Mouse (Mus musculus): Measurements from ENCODE around the gene Lamtor2.

Lamtor2 gene

DNA sequence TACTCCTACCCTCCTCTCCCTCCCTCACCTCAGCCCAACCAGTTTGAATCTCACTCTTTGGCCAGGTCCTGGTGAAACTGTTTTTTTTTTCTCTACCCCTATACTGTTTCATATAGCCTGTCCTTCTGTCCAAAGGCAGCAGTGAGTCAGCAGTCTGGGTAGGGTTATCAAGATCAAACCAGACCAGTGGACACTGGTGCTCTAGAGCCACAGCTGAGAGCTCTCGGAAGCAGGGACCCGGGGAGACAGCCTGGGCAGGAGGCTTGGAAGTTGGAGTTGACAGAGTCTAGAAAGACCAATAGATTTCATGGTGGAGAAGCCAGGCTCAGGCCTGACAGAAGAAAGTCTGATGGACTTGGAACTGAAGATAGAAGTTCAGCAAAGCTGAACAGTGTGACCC, 15.7 kb upstream of the Lamtor2 start:
- no peak for DNase-seq (ENCODE audit: low spot score)

DNA sequence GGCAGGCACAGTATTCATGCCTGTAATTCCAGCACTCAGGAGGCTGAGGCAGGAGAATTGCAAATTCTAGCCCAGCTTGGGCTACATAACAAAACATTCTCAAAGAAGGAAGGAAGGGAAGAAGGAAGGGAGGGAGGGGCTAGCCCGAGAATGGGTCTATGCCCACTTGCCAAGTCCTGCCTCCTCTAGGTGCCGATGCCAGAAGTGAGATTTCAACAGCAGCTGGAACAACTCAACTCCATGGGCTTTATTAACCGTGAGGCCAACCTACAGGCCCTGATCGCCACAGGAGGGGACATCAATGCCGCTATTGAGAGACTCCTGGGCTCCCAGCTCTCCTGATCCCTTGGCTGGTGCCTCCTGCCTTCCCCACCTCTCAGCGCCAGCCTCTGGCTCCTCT, 15.0 kb upstream of the Lamtor2 start:
- DNase-seq (ENCODE audit: low spot score), result no peak

DNA sequence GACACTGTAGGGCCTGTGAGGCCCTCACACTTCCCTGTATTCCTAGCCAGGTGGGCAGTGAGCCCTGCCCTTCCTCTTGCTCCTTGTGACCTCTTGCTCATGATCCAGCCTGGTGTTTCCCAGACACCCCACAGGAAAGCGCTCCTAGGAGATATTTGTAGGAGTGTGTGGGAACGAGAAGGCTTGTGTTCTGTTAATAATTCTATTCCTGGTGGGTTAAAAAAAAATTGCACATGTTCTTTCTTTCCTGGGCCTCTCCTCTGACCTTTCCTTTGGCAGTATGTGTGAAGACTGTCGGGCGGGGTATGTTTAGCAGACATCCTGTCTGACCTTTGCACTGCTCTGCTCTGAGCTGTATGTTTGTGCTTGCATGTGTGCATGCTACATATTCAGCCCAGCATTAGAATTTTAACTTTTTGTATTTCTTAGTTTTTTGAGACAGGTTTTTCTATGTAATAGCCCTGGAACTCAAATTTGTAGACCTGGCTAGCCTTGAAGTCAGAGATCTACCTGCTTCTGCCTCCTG, 13.7 kb upstream of the Lamtor2 start:
- DNase-seq (ENCODE audit: low spot score), result no peak

DNA sequence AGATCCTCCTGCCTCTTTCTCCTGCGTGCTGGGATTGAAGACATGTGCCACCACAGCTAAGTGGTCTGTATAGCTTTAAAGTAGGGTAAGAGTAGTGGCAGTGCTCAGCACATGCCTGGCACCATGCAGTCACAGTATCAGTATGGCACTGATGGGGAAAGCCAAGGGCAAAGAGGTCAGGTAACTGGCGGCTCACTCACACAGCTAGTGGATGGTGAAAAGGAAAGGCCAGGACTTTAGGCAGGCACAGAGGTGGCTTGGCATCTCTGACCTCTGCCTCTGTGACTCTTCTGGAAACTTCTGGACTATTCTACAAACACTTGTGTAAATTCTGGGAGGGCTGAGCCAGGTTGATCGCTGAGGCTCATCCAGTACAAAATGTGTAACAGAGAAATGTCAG, 13.2 kb upstream of the Lamtor2 start:
- DNase-seq (ENCODE audit: low spot score), result no peak

DNA sequence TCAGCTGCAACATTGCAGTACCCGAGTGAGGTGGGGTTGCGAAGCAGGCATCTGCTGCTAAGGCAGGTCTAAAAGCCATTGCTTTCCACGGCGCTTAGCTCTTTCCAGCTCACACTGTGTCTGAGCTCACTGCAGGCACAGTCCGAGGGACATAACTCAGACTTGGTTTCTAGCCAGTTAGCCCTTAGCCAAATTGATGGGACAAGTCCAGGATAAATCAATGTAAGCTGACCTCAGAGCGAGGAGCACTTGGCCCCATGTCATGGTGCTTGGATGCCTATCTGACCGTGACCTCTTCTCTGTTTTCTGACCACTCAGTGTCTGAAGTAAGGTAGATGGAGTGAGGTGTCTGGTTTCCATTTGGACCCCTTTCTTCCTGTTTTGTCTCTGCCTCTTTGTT, 11.1 kb upstream of the Lamtor2 start:
- DNase-seq (ENCODE audit: low spot score), result no peak

DNA sequence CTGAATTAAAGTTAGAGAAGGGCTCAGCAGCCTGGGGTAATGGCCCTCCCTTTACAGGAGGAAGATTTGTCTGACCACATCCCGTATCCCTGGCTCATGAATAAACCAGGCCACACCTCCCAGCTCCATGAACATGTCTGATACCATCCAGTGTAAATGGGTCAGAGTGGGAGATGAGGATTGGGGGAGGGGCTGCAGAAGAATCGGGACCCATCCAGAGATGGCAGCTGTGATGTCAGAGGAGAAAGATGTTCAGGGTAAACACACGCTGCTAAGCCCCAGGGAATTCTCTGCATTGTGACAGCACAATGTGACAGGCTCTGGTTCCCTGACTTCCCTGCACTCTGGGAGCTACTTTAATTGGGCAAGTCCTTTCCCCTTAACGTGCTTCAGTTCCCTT, 10.6 kb upstream of the Lamtor2 start:
- no peak for DNase-seq (ENCODE audit: low spot score)

DNA sequence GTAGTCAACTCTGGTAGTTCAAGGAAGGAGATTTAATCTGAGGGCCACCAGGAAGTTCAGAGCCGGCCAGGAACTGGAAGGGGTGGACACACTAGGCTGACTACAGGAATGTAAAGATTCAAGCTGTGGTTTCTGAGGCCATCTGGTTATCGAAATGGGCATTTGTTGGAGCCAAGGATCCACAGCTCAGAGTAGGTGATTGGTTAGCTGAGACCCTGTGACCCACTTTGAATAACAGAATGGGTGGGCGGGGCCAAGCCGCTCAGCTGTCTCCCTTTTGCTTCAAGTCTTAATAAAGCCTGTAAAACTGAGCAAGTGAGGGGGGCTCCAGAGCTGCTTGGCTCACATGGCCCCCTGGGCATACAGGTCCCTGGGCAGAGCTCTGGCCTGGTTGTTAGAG, 9.1 kb upstream of the Lamtor2 start:
- DNase-seq (ENCODE audit: low spot score), result no peak

DNA sequence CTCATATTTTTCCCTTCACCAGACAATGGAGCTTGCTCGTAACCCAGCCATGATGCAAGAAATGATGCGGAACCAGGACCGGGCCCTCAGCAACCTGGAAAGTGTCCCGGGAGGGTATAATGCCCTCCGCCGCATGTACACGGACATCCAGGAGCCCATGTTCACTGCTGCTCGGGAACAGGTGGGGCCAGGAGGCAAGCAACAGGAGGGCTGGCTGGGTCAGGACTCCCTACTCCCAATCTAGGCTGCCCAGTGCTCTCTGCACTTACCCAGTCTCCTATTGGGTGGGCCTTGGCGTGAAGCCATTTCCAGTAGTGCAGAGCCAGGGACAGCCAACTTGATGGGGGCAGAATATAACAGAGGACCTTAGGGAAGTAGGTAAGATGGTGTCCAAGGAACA, 6.7 kb upstream of the Lamtor2 start:
- no peak for DNase-seq (ENCODE audit: low spot score)

DNA sequence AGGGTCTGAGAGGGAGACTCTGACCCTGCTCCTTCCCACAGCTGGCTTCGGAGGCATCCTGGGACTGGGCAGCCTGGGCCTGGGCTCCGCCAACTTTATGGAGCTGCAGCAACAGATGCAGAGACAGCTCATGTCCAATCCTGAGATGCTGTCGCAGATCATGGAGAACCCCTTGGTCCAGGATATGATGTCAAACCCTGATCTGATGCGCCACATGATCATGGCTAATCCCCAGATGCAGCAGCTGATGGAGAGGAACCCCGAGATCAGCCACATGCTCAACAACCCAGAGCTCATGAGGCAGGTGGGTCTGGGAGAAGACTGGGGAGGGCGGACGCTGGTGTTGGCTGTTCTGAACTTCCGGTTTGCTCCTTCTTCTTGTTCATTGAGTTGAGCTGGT, 3.7 kb upstream of the Lamtor2 start:
- DNase-seq (ENCODE audit: low spot score), result no peak

DNA sequence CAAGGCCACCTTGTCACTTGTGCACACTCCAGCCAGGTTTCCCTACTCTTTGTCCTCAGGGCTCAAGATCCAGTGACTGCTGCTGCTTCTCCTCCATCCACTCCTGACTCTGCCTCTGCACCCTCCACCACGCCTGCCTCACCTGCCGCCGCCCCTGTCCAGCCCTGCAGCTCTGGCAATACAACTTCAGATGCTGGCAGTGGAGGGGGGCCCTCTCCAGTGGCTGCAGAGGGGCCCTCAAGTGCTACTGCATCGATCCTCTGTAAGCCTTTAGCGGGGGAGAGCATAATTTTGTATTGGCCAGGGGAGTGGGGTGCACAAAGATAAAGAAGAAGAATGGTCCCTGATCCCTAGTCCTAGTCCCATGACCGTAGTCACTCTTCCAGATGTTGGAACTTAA, 2.9 kb upstream of the Lamtor2 start:
- DNase-seq (ENCODE audit: low spot score), result no peak

DNA sequence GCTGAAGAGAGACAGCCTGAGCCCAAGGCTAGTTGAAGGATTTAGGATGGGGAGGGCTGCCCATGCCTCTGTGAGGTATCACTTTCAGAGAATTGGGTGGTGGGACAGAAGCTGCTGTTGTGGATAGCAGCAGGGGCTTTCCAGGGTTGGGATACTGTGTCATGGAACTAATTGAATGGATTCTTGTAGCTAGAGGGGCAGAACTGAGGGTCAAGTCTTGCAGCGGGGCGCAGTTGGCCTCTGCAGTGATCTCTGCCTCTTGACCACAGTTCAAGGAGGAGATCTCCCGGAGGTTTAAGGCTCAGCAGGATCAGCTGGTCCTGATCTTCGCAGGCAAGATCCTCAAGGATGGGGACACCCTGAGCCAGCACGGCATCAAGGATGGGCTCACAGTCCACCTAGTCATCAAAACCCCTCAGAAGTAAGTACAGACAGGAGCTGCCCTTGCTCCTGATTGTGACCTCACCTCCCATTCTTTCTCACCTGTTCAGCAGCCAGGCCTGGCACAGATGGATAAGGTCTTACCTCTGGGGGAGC, 2.3 kb upstream of the Lamtor2 start:
- DNase-seq (ENCODE audit: low spot score), result no peak

DNA sequence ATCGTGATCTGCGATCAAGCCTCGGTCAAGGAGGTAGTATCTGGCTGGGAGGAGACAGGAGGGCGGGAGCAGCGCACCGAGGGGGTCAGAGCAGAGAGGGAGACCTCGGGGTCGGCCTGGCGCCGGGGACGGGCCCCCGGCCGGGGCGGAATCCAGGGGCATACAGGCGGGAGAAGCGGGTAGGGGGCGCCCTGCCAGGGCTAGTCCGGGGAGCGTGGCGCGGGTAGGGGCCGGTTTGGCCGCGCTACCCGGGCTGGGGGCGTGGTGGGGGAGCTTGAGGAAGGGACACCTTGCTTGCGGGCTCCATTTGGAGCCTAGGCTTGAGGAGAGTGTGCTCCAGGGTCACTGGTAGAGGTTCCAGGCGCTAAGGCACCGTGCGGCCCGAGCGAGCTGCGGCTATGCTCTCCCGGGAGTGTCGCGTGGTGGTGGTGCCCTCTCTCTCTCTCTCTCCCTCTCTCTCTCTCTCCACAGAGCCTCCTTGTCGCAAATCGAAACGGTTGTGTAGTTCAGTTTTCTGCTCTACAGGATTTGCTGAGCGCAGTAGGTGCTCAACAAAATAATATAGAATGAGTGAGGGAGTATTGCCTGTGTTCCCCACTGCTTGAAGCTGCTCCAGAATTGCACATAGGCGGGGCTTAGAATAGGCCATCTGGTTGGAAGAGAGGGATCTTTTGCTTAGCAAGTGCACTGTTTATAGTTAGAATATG, 1.2 kb upstream of the Lamtor2 start:
- no peak for DNase-seq (ENCODE audit: low spot score)

DNA sequence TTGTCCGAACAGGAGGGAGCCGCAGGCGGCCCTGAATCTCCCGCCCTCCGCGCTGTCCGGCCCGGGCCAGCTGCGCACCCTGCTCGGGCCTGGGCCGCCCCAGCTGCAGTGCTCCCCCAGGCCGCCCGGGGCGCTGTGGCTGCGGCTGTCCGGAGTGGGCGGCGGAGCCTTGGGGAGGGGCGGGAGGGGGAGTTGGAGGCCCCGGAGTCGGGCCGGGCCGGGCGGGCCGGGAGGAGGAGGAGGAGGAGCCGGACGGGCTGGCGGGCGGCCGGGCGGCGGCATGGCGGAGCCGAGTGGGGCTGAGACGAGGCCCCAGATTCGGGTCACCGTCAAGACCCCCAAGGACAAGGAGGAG, 628 bp upstream of the Lamtor2 start, which contains the start of gene Ubqln4:
Gene Ubqln4, plus strand, starts transcription at position 234 of the 355 bp plus-strand sequence.
- DNase-seq (ENCODE audit: low spot score), result peak; percentile 90

DNA sequence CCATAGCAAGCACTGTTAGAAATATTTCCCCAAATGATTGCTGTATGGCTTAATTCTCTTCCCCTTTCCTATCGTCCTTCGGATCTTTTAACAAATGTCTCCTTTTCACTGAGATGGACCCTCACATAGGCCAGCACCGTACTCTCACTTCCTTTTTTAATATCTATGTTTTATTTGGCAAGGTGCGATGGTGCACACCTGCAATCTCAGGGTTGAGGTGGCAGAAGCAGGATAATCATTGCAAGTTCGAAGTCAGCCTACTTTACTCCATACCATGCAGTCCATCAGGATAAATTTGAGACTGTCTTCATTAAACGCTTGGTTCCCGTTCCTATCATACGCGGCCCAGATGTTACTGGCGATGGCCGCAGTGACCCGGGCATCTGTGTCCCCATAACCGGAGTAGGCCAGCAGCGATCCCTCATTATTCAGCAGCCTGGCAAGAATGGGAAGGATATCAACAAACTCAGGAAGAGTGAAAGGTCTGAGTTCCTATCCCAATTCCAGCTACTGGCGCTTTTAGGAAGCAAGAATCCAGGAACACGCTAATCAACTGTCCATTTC, 710 bp downstream of the Lamtor2 start:
- no peak for DNase-seq (ENCODE audit: low spot score)

DNA sequence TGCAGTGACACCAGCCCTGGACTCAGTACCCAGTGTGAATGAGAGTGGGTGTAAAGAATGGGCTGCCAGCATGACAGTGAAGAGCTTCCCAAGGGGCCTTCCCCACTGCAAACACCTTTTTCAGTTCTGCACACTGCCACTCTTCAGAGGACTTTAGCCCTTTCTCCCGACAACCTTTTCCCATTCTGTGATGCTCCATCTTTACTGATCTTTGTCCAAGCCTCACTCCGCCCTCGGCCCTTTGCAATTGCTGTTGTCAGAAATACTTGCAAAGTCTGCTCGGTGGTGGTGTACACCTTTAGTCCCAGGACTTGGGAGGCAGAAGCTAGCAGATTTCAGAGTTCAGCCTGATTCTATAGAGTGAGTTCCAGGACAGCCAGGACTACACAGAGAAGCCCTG, 1.3 kb downstream of the Lamtor2 start:
- no peak for DNase-seq (ENCODE audit: low spot score)

DNA sequence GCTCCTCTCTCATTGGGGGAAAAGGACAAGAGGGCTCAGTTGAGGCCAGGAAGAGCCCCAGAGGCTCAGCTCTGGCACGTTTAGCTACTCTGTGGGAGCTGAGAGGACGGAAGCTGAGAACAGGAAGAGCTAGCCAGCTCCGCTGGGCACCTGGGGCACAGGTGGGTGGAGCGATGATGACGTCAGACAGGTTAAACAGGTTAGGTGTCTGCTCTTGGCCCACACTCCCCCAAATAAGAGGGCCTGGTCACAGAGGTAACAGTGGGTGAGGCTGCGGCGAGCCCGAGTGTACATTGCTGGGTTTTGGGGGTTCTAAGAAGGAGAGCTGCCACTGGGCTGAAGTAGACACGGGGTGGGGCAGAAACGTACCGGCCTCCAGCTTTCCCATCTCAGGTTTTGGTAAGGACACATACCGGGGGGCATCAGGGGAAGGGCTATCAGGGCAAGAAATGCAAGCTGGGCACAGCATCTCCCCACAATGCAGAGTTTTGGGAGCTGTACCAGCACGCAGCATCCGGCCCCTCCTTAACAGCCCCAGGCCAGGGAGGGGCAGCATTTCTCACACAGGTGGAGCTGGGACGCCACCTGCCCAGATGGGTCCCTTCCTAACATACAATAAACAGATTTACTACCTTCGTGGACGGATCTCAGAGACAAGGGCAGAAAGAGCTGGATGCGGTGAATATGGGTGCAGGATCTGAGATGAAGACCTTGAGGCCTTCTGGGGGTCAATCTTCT, 4.5 kb downstream of the Lamtor2 start, which contains the start of gene Rab25:
Gene Rab25, minus strand, starts transcription at position 121 of the 738 bp plus-strand sequence.
- no peak for DNase-seq (ENCODE audit: low spot score)

DNA sequence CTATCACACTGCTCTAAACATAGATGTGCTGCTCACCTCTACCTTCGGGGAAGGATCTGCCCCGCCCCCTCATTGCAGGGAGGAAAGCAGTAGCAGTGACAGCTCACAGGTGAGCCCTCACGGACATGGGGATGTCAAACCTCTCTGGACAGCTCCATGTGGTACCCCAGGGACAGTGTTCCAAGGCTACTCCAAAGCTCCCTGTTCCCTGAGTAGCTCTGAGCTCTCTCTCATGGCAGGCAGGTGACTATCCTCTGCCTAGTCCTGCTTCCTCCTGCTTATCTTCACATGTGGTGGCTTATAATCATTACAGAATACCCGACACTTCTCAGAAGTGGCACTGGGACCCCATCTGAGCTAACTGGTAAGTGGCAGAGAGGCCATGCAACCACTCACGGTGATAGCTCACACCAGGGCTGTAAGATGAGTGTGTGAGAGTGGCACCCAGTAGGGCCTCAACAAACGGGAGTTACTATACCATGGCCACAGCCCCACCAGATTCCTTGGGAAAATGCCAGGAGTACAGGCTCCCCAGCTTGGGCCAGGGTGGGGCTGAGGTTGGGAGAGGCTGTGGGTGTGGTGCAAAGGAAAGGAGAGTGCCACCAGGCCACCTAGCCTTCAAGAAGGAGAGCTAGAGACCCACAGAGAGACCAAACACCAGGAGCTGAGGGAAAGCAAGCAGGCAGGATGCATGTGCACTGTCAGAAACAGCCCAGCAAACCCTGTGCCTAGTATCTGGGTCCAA, 6.0 kb downstream of the Lamtor2 start:
- DNase-seq (ENCODE audit: low spot score), result no peak

DNA sequence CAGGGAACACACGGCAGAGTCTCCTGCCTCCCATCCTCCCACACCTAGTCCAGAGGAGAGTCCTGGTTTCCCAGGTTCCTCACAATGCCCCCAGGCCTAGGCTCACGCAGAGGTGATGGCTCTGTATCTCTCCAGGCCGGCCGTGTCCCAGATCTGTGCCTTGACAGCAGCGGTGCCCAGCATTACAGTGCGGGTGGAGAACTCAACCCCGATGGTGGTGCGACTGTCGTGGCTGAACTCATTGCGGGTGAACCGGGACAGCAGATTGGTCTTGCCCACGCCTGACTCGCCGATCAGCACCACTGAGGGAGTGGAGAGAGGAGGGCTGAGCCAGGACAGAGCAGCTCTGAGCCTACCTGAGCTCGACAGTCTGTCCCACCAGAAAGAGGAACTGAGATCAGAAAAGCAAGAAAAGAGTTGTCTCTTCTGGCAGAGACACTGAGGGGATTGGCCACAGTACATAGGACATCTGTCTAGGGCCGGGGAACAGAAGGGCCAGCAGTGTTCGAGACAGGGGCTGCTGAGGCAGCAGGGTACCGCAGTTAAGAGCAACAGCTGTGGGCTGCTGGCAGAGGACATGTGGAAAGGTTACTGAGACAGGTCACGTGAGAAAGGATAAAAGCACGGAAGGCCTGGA, 7.8 kb downstream of the Lamtor2 start:
- no peak for DNase-seq (ENCODE audit: low spot score)

DNA sequence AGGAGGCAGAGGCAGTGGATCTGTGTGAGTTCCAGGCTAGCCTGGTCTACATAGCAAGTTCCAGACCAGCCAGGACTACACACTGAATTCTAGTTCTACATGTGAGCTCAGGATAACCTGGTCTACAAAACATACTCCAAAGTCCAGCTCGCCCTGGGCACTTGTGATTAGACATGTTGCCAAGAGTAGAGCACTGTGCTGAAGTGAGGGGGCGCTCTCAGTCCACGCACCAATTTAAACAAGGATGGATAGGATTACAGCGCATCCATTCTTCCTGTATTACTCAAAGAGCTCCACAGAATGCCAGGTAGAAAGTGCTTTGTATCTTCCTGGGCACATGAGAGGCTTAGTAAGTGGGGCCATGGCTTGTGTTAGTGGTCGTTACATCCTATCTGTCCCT, 8.4 kb downstream of the Lamtor2 start:
- DNase-seq (ENCODE audit: low spot score), result no peak

DNA sequence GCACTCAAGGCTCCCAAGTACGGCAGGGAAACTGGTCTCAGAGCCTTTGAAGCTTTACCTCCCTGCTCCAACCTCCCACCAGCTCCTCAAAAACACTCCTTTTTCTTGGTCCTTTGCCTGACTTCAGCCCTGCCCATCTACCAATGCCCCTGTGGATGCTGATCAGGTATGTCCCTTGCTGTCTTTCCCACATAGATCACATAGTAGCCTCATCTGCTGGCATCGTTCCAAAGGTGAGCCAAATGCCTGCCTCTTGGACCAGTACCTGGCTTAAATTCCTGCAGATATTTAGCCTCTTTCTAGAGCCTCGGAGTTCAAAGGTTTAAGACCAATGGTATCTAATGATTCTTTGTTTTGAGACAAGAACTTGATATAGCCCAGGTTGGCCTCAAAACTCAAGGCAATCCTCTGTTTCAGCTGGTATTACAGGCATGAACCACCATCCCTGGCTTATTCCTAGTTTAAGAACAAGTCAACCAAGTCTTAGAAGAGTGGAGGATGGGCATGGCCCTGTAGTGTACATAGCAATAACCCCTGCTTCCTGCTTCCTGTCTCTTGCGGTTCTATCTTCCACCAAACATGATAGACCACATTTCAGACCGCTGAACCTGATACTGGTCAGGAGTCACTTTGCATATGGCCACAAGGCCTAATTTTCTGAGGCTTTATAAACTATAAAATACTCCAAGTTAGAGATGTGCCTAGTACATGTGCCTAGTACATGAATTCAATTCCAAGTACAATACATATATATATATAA, 9.0 kb downstream of the Lamtor2 start:
- DNase-seq (ENCODE audit: low spot score), result no peak

DNA sequence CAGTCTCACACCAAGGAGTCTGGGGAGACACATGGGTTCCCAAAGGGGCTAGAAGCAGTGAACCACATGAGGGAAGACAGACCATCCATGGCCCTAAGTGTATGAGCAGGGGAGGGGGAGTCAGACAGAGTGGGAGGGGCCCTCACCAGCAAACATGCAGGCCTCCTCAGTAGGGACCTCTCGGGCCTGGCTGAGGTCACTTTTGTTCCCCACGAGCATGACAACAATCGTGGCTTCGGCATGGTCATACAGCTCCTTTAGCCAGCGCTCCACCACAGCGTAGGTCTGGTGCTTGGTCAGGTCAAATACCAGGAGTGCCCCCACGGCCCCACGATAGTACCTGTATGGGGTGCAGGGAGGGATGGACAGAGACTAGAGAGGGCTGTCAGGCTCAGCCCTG, 9.7 kb downstream of the Lamtor2 start:
- no peak for DNase-seq (ENCODE audit: low spot score)
